Mouse (Mus musculus): ENCODE measurements at regions not wholly inside any gene's neighbourhood (a gene's known extent, or its start where the extent isn't known, plus 50 kb on each side); places are given as distances from the start of the nearest gene placed in this dataset.

GRCm38 (mm10) chr4:55727178-55727577 lies 194.9 kb upstream of the Klf4 start:
- no peaks in the 10 kb centered on the region for H3K79me2 ChIP-seq (replicated peaks; ENCODE audit: control insufficient read depth, extremely low read depth, insufficient read depth, poor library complexity, severe bottlenecking)
- no peak overlapping the region for H3K4me2 ChIP-seq (ENCODE audit: insufficient read depth, low read depth, poor library complexity, severe bottlenecking)
- in situ Hi-C loops (cut with MboI; ENCODE audit: low pct_ligation_motif_present, low pct_unique_long_range_greater_than_20kb, low sequenced_read_pairs) (no loop called here), dilution Hi-C loops (cut with MboI; ENCODE audit: extremely low pct_ligation_motif_present, extremely low pct_unique_long_range_greater_than_20kb, low sequenced_read_pairs) (no loop called here)
- H3K36me3 ChIP-seq (replicated peaks in 1 of 2; ENCODE audit: control insufficient read depth in 1 of 2, insufficient read depth in 1 of 2, low read length in 1 of 2): no peaks in the 10 kb centered on the region
- no peak overlapping the region for H3K4me3 ChIP-seq (replicated peaks in 1 of 3; ENCODE audit: low read depth in 2 of 3, low read length in 2 of 3, poor library complexity in 1 of 3)
- no peaks in the 10 kb centered on the region for H3K9me3 ChIP-seq (replicated peaks; ENCODE audit: low read length)
- peaks cover 10 to 20% of the 10 kb centered on the region in 2 experiments for H3K4me1 ChIP-seq (ENCODE audit: control insufficient read depth in 1 of 2, insufficient read depth in 2 of 2)
- no peak for DNase-seq (ENCODE audit: extremely low read depth)
- H3K27ac ChIP-seq (ENCODE audit: insufficient read depth, low read depth): no peak overlapping the region
- TF ChIP-seq POLR2AphosphoS2 (IDR thresholded peaks at IDR 0.05; ENCODE audit: low read depth, low read length): no peak
- no peak for TF ChIP-seq SIN3A (IDR thresholded peaks at IDR 0.05; ENCODE audit: low read length)
- no peak for TF ChIP-seq ETS1 (conservative IDR thresholded peaks at IDR 0.05; ENCODE audit: low read depth, low read length)
- TF ChIP-seq MAX (IDR thresholded peaks at IDR 0.05; ENCODE audit: low read length): no peak
- TF ChIP-seq ZMIZ1 (IDR thresholded peaks at IDR 0.05; ENCODE audit: low read depth, low read length): no peak
- TF ChIP-seq GABPA (IDR thresholded peaks at IDR 0.05; ENCODE audit: insufficient replicate concordance, low read depth, low read length): no peak
- TF ChIP-seq BHLHE40 (IDR thresholded peaks at IDR 0.05; ENCODE audit: low read depth, low read length): no peak
- no peak for TF ChIP-seq JUN (IDR thresholded peaks at IDR 0.05; ENCODE audit: insufficient read depth, low read depth, low read length)
- TF ChIP-seq RCOR1 (conservative IDR thresholded peaks at IDR 0.05; ENCODE audit: low read depth, low read length): no peak
- no peak for TF ChIP-seq JUND (conservative IDR thresholded peaks at IDR 0.05; ENCODE audit: low read depth, low read length)
- no peak for TF ChIP-seq KAT2A (IDR thresholded peaks at IDR 0.05; ENCODE audit: insufficient replicate concordance, low read length)
- no peak for TF ChIP-seq MYC (IDR thresholded peaks at IDR 0.05; ENCODE audit: low read depth, low read length)
- TF ChIP-seq USF2 (conservative IDR thresholded peaks at IDR 0.05; ENCODE audit: low read depth, low read length): no peak
- TF ChIP-seq NELFE (IDR thresholded peaks at IDR 0.05; ENCODE audit: low read depth, low read length): no peak
- TF ChIP-seq ZC3H11A (IDR thresholded peaks at IDR 0.05; ENCODE audit: low read depth, low read length): no peak
- no peak for TF ChIP-seq TCF12 (IDR thresholded peaks at IDR 0.05; ENCODE audit: low read depth, low read length)
- TF ChIP-seq MXI1 (IDR thresholded peaks at IDR 0.05; ENCODE audit: low read depth, low read length): no peak
- no peak for TF ChIP-seq MAZ (IDR thresholded peaks at IDR 0.05; ENCODE audit: low read depth, low read length)
- H3K9ac ChIP-seq (ENCODE audit: insufficient read depth, low read depth): no peak overlapping the region
- no peaks in the 10 kb centered on the region for H3K27me3 ChIP-seq (replicated peaks)

GRCm38 (mm10) chr4:55726081-55726480 lies 193.8 kb upstream of the Klf4 start:
- Histone ChIP-seq H3K27ac (ENCODE audit: insufficient read depth, low read depth) (no peak overlapping the region), H3K4me1 (ENCODE audit: control insufficient read depth in 1 of 2, insufficient read depth in 2 of 2) (peaks cover 7 to 16% of the 10 kb centered on the region in 2 experiments), H3K27me3 (replicated peaks) (no peaks in the 10 kb centered on the region), H3K9me3 (replicated peaks; ENCODE audit: low read length) (no peaks in the 10 kb centered on the region), H3K4me3 (replicated peaks in 1 of 3; ENCODE audit: low read depth in 2 of 3, low read length in 2 of 3, poor library complexity in 1 of 3) (no peak overlapping the region), H3K9ac (ENCODE audit: insufficient read depth, low read depth) (no peak overlapping the region), H3K4me2 (ENCODE audit: insufficient read depth, low read depth, poor library complexity, severe bottlenecking) (no peak overlapping the region), H3K79me2 (replicated peaks; ENCODE audit: control insufficient read depth, extremely low read depth, insufficient read depth, poor library complexity, severe bottlenecking) (no peaks in the 10 kb centered on the region), H3K36me3 (replicated peaks in 1 of 2; ENCODE audit: control insufficient read depth in 1 of 2, insufficient read depth in 1 of 2, low read length in 1 of 2) (no peaks in the 10 kb centered on the region)
- no peak for TF ChIP-seq SIN3A (IDR thresholded peaks at IDR 0.05; ENCODE audit: low read length)
- no peak for TF ChIP-seq CHD1 (IDR thresholded peaks at IDR 0.05; ENCODE audit: low read depth, low read length)
- no peak for TF ChIP-seq MXI1 (IDR thresholded peaks at IDR 0.05; ENCODE audit: low read depth, low read length)
- TF ChIP-seq TCF12 (IDR thresholded peaks at IDR 0.05; ENCODE audit: low read depth, low read length): no peak
- no peak for TF ChIP-seq HCFC1 (IDR thresholded peaks at IDR 0.05; ENCODE audit: low read depth, low read length)
- TF ChIP-seq ZNF384 (IDR thresholded peaks at IDR 0.05; ENCODE audit: low read depth, low read length): no peak
- no peak for TF ChIP-seq GABPA (IDR thresholded peaks at IDR 0.05; ENCODE audit: insufficient replicate concordance, low read depth, low read length)
- no peak for TF ChIP-seq JUND (conservative IDR thresholded peaks at IDR 0.05; ENCODE audit: low read depth, low read length)
- TF ChIP-seq ZC3H11A (IDR thresholded peaks at IDR 0.05; ENCODE audit: low read depth, low read length): no peak
- no peak for TF ChIP-seq USF2 (conservative IDR thresholded peaks at IDR 0.05; ENCODE audit: low read depth, low read length)
- TF ChIP-seq MAZ (IDR thresholded peaks at IDR 0.05; ENCODE audit: low read depth, low read length): no peak
- no peak for TF ChIP-seq NRF1 (IDR thresholded peaks at IDR 0.05; ENCODE audit: low read depth, low read length)
- no peak for TF ChIP-seq JUN (IDR thresholded peaks at IDR 0.05; ENCODE audit: insufficient read depth, low read depth, low read length)
- no peak for TF ChIP-seq E2F4 (IDR thresholded peaks at IDR 0.05; ENCODE audit: insufficient replicate concordance, low read depth, low read length)
- no peak for TF ChIP-seq ZMIZ1 (IDR thresholded peaks at IDR 0.05; ENCODE audit: low read depth, low read length)
- no peak for TF ChIP-seq BHLHE40 (IDR thresholded peaks at IDR 0.05; ENCODE audit: low read depth, low read length)
- DNase-seq (ENCODE audit: extremely low read depth): no peak
- dilution Hi-C loops (cut with MboI; ENCODE audit: extremely low pct_ligation_motif_present, extremely low pct_unique_long_range_greater_than_20kb, low sequenced_read_pairs) (no loop called here), in situ Hi-C loops (cut with MboI; ENCODE audit: low pct_ligation_motif_present, low pct_unique_long_range_greater_than_20kb, low sequenced_read_pairs) (no loop called here)

Data from CH12.LX (cell line).